Mouse (Mus musculus) embryonic facial prominence, embryonic 15.5 days (tissue): ENCODE results near the gene Tubb2a. TPM values are rescaled to one million over a fixed set of nuclear protein-coding genes. Genes with fewer than 3 reads are reported as not detected.

Experiments
- ATAC-seq: fragments of 200-750 bp; cut with Nextera tagmentation; 2 replicates; pipeline ENCODE4 v1.8.0; 2017; ENCODE audit warnings: low read depth, moderate TSS enrichment; ENCODE audit not compliant: insufficient number of reproducible peaks, low FRiP score, low TSS enrichment
- H3K27ac ChIP-seq: fragments of 300-500 bp; sonication (generic); replicated peaks from 2 replicates; pipeline ENCODE4 v1.5.1; 2015; ENCODE audit warnings: mild to moderate bottlenecking, inconsistent platforms
- H3K27me3 ChIP-seq: fragments of 300-500 bp; sonication (generic); 2 replicates; pipeline ENCODE4 v1.6.1; 2015; ENCODE audit warnings: inconsistent platforms
- H3K36me3 ChIP-seq: fragments of 300-500 bp; sonication (generic); 2 replicates; pipeline ENCODE4 v1.6.1; 2015; ENCODE audit warnings: mild to moderate bottlenecking, inconsistent platforms
- H3K4me1 ChIP-seq: fragments of 300-500 bp; sonication (generic); 2 replicates; pipeline ENCODE4 v1.6.1; 2015; ENCODE audit warnings: inconsistent platforms
- H3K4me2 ChIP-seq: fragments of 300-500 bp; sonication (generic); replicated peaks from 2 replicates; pipeline ENCODE4 v1.6.1; 2015; ENCODE audit warnings: mild to moderate bottlenecking, inconsistent platforms
- H3K4me3 ChIP-seq: fragments of 300-500 bp; sonication (generic); replicated peaks from 2 replicates; pipeline ENCODE4 v1.5.1; 2015; ENCODE audit warnings: mild to moderate bottlenecking, inconsistent platforms
- H3K9ac ChIP-seq: fragments of 300-500 bp; sonication (generic); 2 replicates; pipeline ENCODE4 v1.6.1; 2015; ENCODE audit warnings: inconsistent platforms
- H3K9me3 ChIP-seq: fragments of 300-500 bp; sonication (generic); replicated peaks from 2 replicates; pipeline ENCODE4 v1.6.1; 2016; ENCODE audit warnings: inconsistent platforms
- WGBS: fragments of 180-500 bp; shearing (Covaris S2); methylation state at CpG from one replicate; pipeline ENCODE4 v1.1.7; 2015; 5-methylcytosine and 5-hydroxymethylcytosine counted together
- polyA plus RNA-seq: library from polyadenylated mRNA; unstranded; fragments of >200 nt; fragmentation: Nextera tagmentation; extraction: Ambion mirVana; gene quantifications from 2 replicates; pipeline ENCODE4 v1.2.1, GENCODE M21; 2015

Gene Tubb2a
- 208 and 211 TPM in 2 replicates for polyA plus RNA-seq

DNA sequence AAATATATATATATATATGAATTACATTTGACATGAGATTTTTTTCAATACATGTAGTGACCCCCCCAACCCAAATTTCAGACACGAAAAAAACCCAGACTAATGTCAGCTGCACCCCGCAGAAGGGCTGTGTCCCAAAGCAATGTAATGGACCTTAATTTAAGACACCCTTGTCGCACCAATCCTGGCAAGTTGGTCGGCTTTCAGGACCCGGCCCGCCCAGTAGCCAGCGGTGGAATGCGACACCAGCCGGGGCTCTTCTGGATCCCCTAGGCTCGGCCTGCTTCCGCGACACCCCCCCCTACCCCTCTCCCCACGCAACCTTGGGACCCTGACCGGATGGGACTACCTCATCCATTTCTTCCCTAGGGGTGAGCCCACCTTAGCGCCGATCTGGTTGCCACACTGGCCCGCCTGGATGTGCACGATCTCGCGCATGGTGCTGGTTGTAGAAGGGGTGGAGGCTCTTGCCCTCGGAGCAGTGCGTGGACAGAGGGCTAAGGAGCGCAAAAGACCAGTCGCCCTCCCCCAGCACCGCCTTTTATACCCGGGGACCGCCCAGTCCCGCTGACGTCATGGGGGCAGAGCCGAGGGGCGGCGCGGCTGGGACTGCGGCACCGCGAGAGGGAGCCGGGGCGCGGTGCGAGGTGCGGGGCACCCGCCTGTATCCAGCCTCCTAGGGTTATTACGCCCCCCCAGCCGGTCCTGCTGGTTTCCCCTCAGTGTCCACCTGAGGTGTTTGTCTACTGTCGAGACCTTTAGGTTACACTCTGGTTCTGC lies at the start of gene Tubb2a:
TSS of gene Tubb2a (minus strand) at position 516 of the 780 bp plus-strand sequence.
- WGBS, result under 1% methylated on average over 45 of the region's 45 CpGs
- peak within 1 kb of the TSS; percentile 71 for H3K27ac ChIP-seq
- H3K36me3 ChIP-seq, result 0 out of 2 replicates have a peak, but pooled peaks cover 4% of the 10 kb centered on the region
- peak within 1 kb of the TSS; percentile 74 for H3K4me2 ChIP-seq
- no peaks in the 10 kb centered on the region; the same call in 1 of the 2 replicates for H3K27me3 ChIP-seq
- H3K4me1 ChIP-seq, result peaks cover 22% of the 10 kb centered on the region
- peak within 1 kb of the TSS; percentile 73 for H3K4me3 ChIP-seq
- ATAC-seq, result peak; percentile 92
- no peaks in the 10 kb centered on the region for H3K9me3 ChIP-seq
- H3K9ac ChIP-seq, result peak within 1 kb of the TSS; percentile 62

DNA sequence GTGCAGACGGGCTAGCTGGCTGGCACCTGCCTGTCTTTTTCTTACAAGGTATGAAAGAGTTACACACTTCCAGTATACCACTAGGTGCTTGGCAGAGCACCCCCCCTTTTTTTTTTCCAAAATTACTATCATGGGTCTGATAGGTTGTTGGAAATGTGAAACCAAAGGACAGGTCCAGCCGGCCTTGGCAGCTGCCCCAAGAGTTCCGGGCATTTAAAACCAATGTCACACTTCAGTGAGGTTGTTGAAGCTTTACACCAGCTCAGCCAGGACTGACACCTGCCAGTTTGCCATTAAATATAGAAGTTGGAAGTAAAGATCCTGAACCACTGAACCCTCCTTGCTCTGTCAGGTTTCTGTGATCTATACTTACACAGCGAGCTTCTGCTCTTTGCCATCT lies 47.9 kb upstream of the Tubb2a start:
- ATAC-seq, result no peak
- no peak overlapping the region for H3K27ac ChIP-seq
- no peaks in the 10 kb centered on the region for H3K9me3 ChIP-seq
- 73% methylated on average over 4 of the region's 4 CpGs for WGBS
- no peak overlapping the region for H3K4me2 ChIP-seq
- no peaks in the 10 kb centered on the region for H3K27me3 ChIP-seq
- peaks cover 4% of the 10 kb centered on the region; the same call in 1 of the 2 replicates for H3K36me3 ChIP-seq
- H3K4me1 ChIP-seq, result peaks cover 17% of the 10 kb centered on the region
- no peak overlapping the region for H3K9ac ChIP-seq
- no peak overlapping the region for H3K4me3 ChIP-seq

DNA sequence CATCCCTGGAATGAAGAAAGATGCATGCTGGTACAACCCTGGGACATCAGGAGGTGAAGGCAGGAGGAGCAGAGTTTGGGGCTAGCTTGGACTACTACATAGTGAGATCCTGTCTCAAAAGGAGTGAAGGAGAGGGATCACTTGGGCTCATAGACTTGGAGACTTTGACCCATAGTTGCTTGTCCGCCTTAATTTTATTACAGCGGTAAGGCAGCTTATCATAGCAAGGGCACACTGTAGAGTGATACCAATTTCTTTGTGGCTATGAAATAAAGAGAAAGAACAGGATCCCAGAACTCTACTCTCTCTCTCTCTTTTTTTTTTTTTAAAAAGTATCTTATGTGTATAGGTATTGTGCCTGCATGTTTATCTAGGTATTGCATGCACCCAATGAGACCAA lies 42.7 kb upstream of the Tubb2a start:
- 91% methylated on average over 2 of the region's 2 CpGs for whole genome bisulfite sequencing
- no peak for ATAC-seq
- H3K27me3 ChIP-seq, result no peaks in the 10 kb centered on the region

DNA sequence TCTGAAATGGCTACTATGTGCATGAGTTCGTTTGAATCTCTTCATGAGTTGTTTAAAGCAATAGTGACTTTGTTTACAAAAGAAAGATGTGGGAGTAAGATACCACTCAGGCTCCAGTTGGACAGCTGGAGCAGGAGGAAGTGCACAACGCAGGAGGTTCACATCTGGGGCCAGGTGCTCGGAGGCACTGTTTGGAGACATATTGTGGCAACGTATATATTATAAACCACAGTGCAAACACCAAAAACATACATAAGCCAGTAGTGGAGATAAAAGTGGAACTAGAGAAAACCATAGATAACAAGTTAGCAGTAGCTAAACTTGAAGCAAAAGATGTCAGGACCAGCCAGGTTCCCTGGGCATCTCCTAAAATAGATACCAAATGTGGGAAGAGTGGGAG lies 41.6 kb upstream of the Tubb2a start:
- no peaks in the 10 kb centered on the region for H3K9me3 ChIP-seq
- H3K4me1 ChIP-seq, result no peaks in the 10 kb centered on the region
- no peak overlapping the region for H3K4me2 ChIP-seq
- no peaks in the 10 kb centered on the region for H3K27me3 ChIP-seq
- H3K36me3 ChIP-seq, result no peaks in the 10 kb centered on the region
- ATAC-seq, result no peak
- H3K27ac ChIP-seq, result no peak overlapping the region
- WGBS, result 52% methylated on average over 4 of the region's 4 CpGs
- H3K9ac ChIP-seq, result no peak overlapping the region
- H3K4me3 ChIP-seq, result no peak overlapping the region

More for the DNA sequence above, 42.7 kb upstream of the Tubb2a start:
- H3K9me3 ChIP-seq, result no peaks in the 10 kb centered on the region
- peaks cover 2% of the 10 kb centered on the region; the same call in 1 of the 2 replicates for H3K36me3 ChIP-seq
- H3K4me2 ChIP-seq, result no peak overlapping the region
- H3K27ac ChIP-seq, result no peak overlapping the region
- no peak overlapping the region for H3K4me3 ChIP-seq
- H3K9ac ChIP-seq, result no peak overlapping the region
- peaks cover under 1% of the 10 kb centered on the region; the same call in 1 of the 2 replicates for H3K4me1 ChIP-seq

DNA sequence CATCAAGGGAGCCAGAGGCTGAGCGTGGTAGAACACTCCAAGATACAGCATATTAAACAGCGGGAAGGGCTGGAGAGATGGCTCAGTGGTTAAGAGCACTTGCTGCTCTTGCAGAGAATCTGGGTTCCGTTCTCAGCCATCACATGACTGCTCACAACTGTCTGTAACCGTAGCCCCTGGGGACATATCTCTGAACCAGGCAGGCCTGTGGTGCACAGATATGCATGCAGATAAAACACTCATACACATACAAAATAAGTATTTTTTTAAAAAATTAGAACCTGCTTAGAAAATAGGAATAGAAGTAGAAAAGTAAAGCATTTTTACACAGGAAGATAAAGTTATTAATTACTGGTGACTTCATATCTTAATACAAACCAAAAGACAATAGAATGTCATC lies 41.0 kb upstream of the Tubb2a start:
- 68% methylated on average over 4 of the region's 4 CpGs for WGBS
- Histone ChIP-seq H3K9ac (no peak overlapping the region), H3K4me1 (no peaks in the 10 kb centered on the region), H3K27me3 (no peaks in the 10 kb centered on the region), H3K27ac (no peak overlapping the region), H3K4me2 (no peak overlapping the region), H3K9me3 (no peaks in the 10 kb centered on the region), H3K4me3 (no peak overlapping the region), H3K36me3 (no peaks in the 10 kb centered on the region)
- no peak for ATAC-seq

DNA sequence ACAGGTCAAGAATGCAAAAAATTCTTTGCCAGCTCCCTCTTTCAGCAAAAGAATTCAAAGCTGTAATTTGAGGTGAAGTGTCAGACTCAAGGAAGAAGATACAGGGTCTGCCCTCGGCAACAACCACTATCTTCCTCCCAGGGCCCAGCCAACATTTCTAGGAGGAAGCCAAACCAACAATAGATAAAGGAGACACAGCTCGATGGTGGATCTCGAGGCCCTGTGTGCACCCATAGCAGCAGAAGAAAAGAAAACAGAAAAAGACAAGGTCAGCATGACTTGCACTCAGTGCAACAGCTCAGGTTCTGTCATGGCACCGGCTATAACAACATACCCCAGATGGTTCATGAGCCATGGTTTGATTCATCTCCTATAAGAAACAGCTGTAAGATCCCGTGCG lies 38.7 kb upstream of the Tubb2a start:
- Histone ChIP-seq H3K4me3 (no peak overlapping the region), H3K27me3 (no peaks in the 10 kb centered on the region), H3K36me3 (no peaks in the 10 kb centered on the region), H3K9ac (no peak overlapping the region), H3K4me2 (no peak overlapping the region), H3K4me1 (peaks cover 5% of the 10 kb centered on the region; the same call in 1 of the 2 replicates), H3K9me3 (no peaks in the 10 kb centered on the region), H3K27ac (no peak overlapping the region)
- WGBS, result 65% methylated on average over 6 of the region's 6 CpGs
- no peak for ATAC-seq

DNA sequence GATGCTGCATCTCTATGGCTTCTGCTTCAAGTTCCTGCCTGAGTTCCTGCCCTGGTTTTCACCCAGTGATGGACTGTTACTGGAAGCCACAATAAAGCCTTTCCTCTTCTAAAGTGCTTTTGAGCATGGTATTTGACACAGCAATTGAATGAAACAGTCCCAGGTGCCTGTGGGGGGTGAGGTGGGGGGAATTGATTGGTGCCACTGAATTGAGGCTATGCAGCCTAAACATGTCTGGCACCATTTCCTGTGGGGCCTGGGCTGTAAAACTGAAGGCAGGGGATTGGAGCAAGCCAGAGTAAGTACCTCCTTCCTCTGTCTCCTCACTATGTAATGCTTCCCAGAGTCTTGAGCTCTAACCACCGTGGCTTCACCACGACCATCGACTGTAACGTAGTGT lies 36.8 kb upstream of the Tubb2a start:
- H3K9me3 ChIP-seq, result no peaks in the 10 kb centered on the region
- H3K4me2 ChIP-seq, result no peak overlapping the region
- H3K4me1 ChIP-seq, result peaks cover 5% of the 10 kb centered on the region; the same call in 1 of the 2 replicates
- no peak overlapping the region for H3K9ac ChIP-seq
- WGBS, result 75% methylated on average over 4 of the region's 4 CpGs
- no peaks in the 10 kb centered on the region for H3K27me3 ChIP-seq
- H3K4me3 ChIP-seq, result no peak overlapping the region
- no peak overlapping the region for H3K27ac ChIP-seq
- no peak for ATAC-seq
- no peaks in the 10 kb centered on the region for H3K36me3 ChIP-seq

DNA sequence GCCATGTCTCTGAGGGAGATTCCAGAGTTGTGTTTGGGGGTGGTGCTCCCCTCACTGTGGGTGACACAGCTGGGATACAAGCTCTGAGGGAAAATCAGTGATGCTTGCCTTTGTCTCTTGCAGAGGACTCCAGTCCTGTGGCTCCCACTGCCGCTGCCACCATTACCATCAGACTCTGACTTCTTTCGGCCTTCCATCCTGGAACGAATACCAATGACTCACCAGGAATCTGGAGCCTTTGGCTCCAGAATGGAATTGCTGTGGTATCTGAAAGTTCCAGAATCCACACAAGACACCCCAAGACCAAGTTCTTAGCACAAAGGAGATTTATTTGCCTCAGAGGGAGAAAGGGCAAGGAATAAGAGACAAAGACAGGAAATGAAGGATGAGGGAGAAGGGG lies 35.3 kb upstream of the Tubb2a start:
- Histone ChIP-seq H3K9me3 (no peaks in the 10 kb centered on the region), H3K9ac (no peak overlapping the region), H3K4me3 (no peak overlapping the region), H3K36me3 (no peaks in the 10 kb centered on the region), H3K27me3 (no peaks in the 10 kb centered on the region), H3K4me2 (no peak overlapping the region), H3K4me1 (peaks cover 5% of the 10 kb centered on the region; the same call in 1 of the 2 replicates), H3K27ac (no peak overlapping the region)
- ATAC-seq, result no peak
- WGBS, result 91% methylated on average over 3 of the region's 3 CpGs

DNA sequence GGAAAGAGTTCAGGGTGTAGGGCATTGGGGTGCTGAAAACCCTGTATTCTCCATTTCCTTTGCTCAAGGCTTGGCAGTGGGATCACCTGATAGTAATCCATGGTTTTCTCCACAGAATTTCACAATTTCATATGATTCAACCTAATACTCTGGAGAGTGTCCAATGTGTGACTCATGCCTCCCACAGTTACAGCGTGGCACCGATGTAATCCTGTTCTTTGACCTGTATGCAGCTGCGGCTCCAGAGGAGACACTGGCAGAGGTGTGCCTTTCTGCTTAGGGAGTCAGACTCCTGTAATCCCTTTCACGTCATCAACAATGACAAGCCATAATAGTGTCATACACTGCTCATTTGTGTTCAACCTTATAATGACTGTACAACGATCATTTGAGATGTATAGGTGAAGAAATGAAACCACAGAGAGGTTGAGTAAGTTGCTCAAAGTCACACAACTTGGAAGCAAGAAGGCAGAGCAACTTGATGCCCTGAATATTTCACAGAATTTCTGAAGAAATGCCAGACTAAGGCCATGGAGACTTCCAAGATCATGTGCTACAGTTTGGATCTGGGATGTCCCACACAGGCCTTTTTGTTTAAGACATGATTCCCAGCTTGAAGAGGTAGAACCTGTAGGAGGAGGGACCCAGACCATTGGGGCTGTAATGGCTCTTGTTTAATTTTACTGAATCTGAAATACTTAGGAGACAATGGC lies 34.7 kb upstream of the Tubb2a start:
- no peak for ATAC-seq
- H3K27me3 ChIP-seq, result no peaks in the 10 kb centered on the region
- H3K36me3 ChIP-seq, result no peaks in the 10 kb centered on the region
- peaks cover 5% of the 10 kb centered on the region; the same call in 1 of the 2 replicates for H3K4me1 ChIP-seq
- H3K27ac ChIP-seq, result no peak overlapping the region
- no peak overlapping the region for H3K4me3 ChIP-seq
- H3K9me3 ChIP-seq, result no peaks in the 10 kb centered on the region
- no peak overlapping the region for H3K4me2 ChIP-seq
- H3K9ac ChIP-seq, result no peak overlapping the region
- 64% methylated on average over 5 of the region's 5 CpGs for WGBS

DNA sequence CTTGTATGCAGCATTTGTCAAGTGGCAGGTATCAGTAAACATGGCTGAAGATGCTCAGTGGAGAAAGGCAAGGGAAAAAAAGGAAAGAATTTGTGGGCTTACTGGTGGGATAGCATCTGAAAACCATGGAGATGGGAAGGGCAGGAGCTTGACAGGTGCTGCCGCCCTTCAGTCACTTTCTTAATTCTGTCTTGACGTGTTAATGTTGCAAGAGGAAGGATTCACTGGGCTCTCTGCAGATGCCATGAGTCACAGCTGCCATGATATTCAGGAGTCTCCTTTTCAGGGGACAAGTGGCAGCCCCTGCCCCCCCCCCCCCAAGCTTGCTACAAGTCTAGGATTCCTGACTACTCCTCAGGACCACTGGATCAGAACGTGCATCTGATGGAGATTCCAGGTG lies 34.1 kb upstream of the Tubb2a start:
- 81% methylated on average over 3 of the region's 3 CpGs for WGBS
- Histone ChIP-seq H3K27me3 (no peaks in the 10 kb centered on the region), H3K4me2 (no peak overlapping the region), H3K9me3 (no peaks in the 10 kb centered on the region), H3K4me1 (peaks cover 5% of the 10 kb centered on the region; the same call in 1 of the 2 replicates), H3K27ac (no peak overlapping the region), H3K4me3 (no peak overlapping the region), H3K9ac (no peak overlapping the region), H3K36me3 (no peaks in the 10 kb centered on the region)
- ATAC-seq, result no peak

DNA sequence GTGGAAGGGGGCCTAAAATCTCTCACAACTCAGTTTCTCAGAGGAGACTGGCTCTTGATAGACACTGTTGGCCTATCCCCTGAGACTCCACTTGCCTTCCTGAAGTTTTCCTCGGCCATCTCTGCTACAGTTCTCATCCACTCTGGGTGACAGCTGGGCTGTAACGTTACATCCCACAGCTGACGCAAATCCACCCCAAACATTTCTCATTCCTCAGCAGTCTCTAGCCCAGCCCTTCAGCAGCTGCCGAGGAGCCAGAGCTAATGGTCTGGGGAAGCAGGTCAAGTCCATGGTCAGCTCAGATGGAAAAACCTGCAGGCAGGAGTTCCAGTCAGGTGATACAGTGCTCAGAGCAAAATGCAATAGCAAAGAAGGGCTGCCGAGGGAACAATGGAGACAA lies 33.2 kb upstream of the Tubb2a start:
- no peak overlapping the region for H3K9ac ChIP-seq
- no peaks in the 10 kb centered on the region for H3K9me3 ChIP-seq
- no peaks in the 10 kb centered on the region for H3K27me3 ChIP-seq
- H3K36me3 ChIP-seq, result no peaks in the 10 kb centered on the region
- H3K27ac ChIP-seq, result no peak overlapping the region
- H3K4me1 ChIP-seq, result peaks cover 5% of the 10 kb centered on the region; the same call in 1 of the 2 replicates
- H3K4me3 ChIP-seq, result no peak overlapping the region
- ATAC-seq, result no peak
- H3K4me2 ChIP-seq, result no peak overlapping the region
- WGBS, result 65% methylated on average over 5 of the region's 5 CpGs
